Mouse (Mus musculus): ENCODE data around the gene Gm5426. TPM values are rescaled to one million over a fixed set of nuclear protein-coding genes. Genes with fewer than 3 reads are reported as not detected.

The Gm5426 gene
- polyA plus RNA-seq (2012; rRNA removed) = not detected in 2 replicates

GRCm38 (mm10) chr10:96136451-96136850, at the start of gene Gm5426:
Gene Gm5426, plus strand, starts transcription at chr10:96136603.

Other genes starting within 250 kb of the Gm5426 start
- gene Eea1, start 196.0 kb upstream of the Gm5426 start, polyA plus RNA-seq (2012; rRNA removed) = 3.4 and 3.7 TPM in 2 replicates